Mouse (Mus musculus) CH12.LX (cell line): ENCODE data around the gene Ppp1r13l. TPM values are rescaled to one million over a fixed set of nuclear protein-coding genes. Genes with fewer than 3 reads are reported as not detected.

ENCODE experiments used
- DNase-seq: peaks from one replicate; pipeline ENCODE4 v3.0.0-alpha.2; 2013; ENCODE audit errors: extremely low read depth
- H3K27ac ChIP-seq: 2 replicates; pipeline ENCODE4 v1.5.1; 2012; ENCODE audit warnings: low read depth, mild to moderate bottlenecking, control low read depth, moderate library complexity; ENCODE audit not compliant: insufficient read depth
- H3K27me3 ChIP-seq: replicated peaks from 2 replicates; pipeline ENCODE3; 2012; ENCODE audit warnings: inconsistent platforms
- H3K36me3 ChIP-seq, 2 experiments: replicated peaks in 1 of 2; 2 replicates each; pipeline versions ENCODE3 to v1.6.1; 2012; ENCODE audit warnings: inconsistent platforms in 1 of 2, low read length in 1 of 2, mild to moderate bottlenecking in 1 of 2, mixed read lengths in 1 of 2, moderate library complexity in 1 of 2; ENCODE audit not compliant: control insufficient read depth in 1 of 2, insufficient read depth in 1 of 2
- H3K4me1 ChIP-seq, 2 experiments: 2 replicates each; pipeline ENCODE4 v1.6.1; 2012; ENCODE audit warnings: inconsistent platforms in 1 of 2, moderate library complexity in 1 of 2; ENCODE audit not compliant: insufficient read depth in 2 of 2, control insufficient read depth in 1 of 2
- H3K4me2 ChIP-seq: 2 replicates; pipeline ENCODE4 v1.6.1; 2012; ENCODE audit warnings: low read depth, mild to moderate bottlenecking, control low read depth; ENCODE audit not compliant: poor library complexity, insufficient read depth, severe bottlenecking
- H3K4me3 ChIP-seq, 3 experiments: fragments of 150-350 bp in 1 of 3; sonication (generic) in 1 of 3; replicated peaks in 1 of 3; 2 replicates each; pipeline versions ENCODE3 to v1.5.1; 2011 to 2012; ENCODE audit warnings: low read depth in 2 of 3, low read length in 2 of 3, mild to moderate bottlenecking in 2 of 3, moderate library complexity in 2 of 3, control low read depth in 1 of 3, improper control_type of control experiment in 1 of 3, inconsistent platforms in 1 of 3, mixed read lengths in 1 of 3; ENCODE audit not compliant: poor library complexity in 1 of 3
- H3K79me2 ChIP-seq: replicated peaks from 2 replicates; pipeline ENCODE4 v1.6.1; 2012; ENCODE audit warnings: mild to moderate bottlenecking, moderate library complexity; ENCODE audit not compliant: control insufficient read depth, poor library complexity, insufficient read depth, severe bottlenecking; ENCODE audit errors: extremely low read depth
- H3K9ac ChIP-seq: 2 replicates; pipeline ENCODE4 v1.6.1; 2012; ENCODE audit warnings: low read depth, mild to moderate bottlenecking, control low read depth, moderate library complexity; ENCODE audit not compliant: insufficient read depth
- H3K9me3 ChIP-seq: replicated peaks from 2 replicates; pipeline ENCODE3; 2012; ENCODE audit warnings: low read length, inconsistent platforms, mixed read lengths
- HCFC1 ChIP-seq: IDR thresholded peaks from 2 replicates; pipeline ENCODE4 v1.6.1; 2012; ENCODE audit warnings: low read depth, mild to moderate bottlenecking, inconsistent platforms, low read length, improper control_type of control experiment
- IRF4 ChIP-seq: IDR thresholded peaks from 2 replicates; pipeline ENCODE4 v1.6.1; 2014; ENCODE audit warnings: low read depth, mild to moderate bottlenecking, inconsistent platforms, low read length, improper control_type of control experiment
- MEF2A ChIP-seq: IDR thresholded peaks from 2 replicates; pipeline ENCODE4 v1.6.1; 2014; ENCODE audit warnings: low read depth, mild to moderate bottlenecking, inconsistent platforms, low read length, improper control_type of control experiment, borderline replicate concordance
- NELFE ChIP-seq: IDR thresholded peaks from 2 replicates; pipeline ENCODE4 v1.6.1; 2011; ENCODE audit warnings: low read depth, low read length, improper control_type of control experiment
- ZC3H11A ChIP-seq: IDR thresholded peaks from 2 replicates; pipeline ENCODE4 v1.6.1; 2012; ENCODE audit warnings: low read depth, mild to moderate bottlenecking, inconsistent platforms, low read length, improper control_type of control experiment
- ZNF384 ChIP-seq: IDR thresholded peaks from 2 replicates; pipeline ENCODE4 v1.6.1; 2012; ENCODE audit warnings: low read depth, low read length, improper control_type of control experiment, inconsistent platforms
- dilution Hi-C: fragments of 300-500 bp; cut with MboI; formaldehyde crosslinking; loops from 2 replicates; pipeline ENCODE4 v1.14.3; 2020; ENCODE audit warnings: low sequenced_read_pairs; ENCODE audit not compliant: extremely low pct_unique_long_range_greater_than_20kb, extremely low pct_ligation_motif_present
- in situ Hi-C: fragments of 300-500 bp; cut with MboI; formaldehyde crosslinking; loops from 3 replicates; pipeline ENCODE4 v1.14.3; 2019; ENCODE audit warnings: low sequenced_read_pairs, low pct_ligation_motif_present, low pct_unique_long_range_greater_than_20kb, mixed read lengths
- polyA plus RNA-seq: library from polyadenylated mRNA; unstranded; fragments of >175 nt; gene quantifications from 2 replicates; pipeline ENCODE4 v1.2.1, GENCODE M21; 2012; ENCODE audit warnings: low read depth; ENCODE audit not compliant: insufficient read length
- total RNA-seq, 2 experiments: library from RNA; depleted of rRNA; stranded (reverse); fragments of 300-350 nt in 1 of 2; fragments of >200 nt in 1 of 2; gene quantifications; 2 replicates each; pipeline ENCODE4 v1.2.3; 2012 to 2014

Ppp1r13l gene
- total and polyA plus RNA-seq, 3 experiments = 0.11 to 1.3 (median 0.68) TPM

- Histone ChIP-seq H3K9me3 (no peaks in the 10 kb centered on the region), H3K79me2 (no peaks in the 10 kb centered on the region), H3K4me2 (no peak overlapping the region), H3K36me3 (peaks cover 18 to 33% of the 10 kb centered on the region in 2 experiments), H3K4me1 (peaks cover 3 to 19% of the 10 kb centered on the region in 2 experiments), H3K4me3 (no peak overlapping the region), H3K9ac (no peak overlapping the region), H3K27me3 (peaks cover 26% of the 10 kb centered on the region), H3K27ac (no peak overlapping the region)
- TF ChIP-seq NELFE (no peak), MEF2A (no peak)
- dilution Hi-C loops = no loop called here
- in situ Hi-C loops = loop anchor here (25.0 kb wide), 2 partner anchors 139 to 439 kb away; partner anchors contain the start of genes Ceacam16, Gm19345 and Ppp1r37
- DNase-seq = no peak
Observed at GRCm38 (mm10) chr7:19423083-19423482, 63.5 kb downstream of the Ppp1r13l start.

GRCm38 (mm10) chr7:19424051-19424450 lies 64.5 kb downstream of the Ppp1r13l start:
- TF ChIP-seq IRF4 (0 out of 2 replicates have a peak, but pooled peaks have one; percentile 25), ZNF384 (0 out of 2 replicates have a peak, but pooled peaks have one; percentile 45), ZC3H11A (no peak)
- Histone ChIP-seq H3K79me2 (no peaks in the 10 kb centered on the region), H3K27me3 (peaks cover 22% of the 10 kb centered on the region), H3K4me2 (no peak overlapping the region), H3K27ac (no peak overlapping the region), H3K4me3 (no peak overlapping the region), H3K4me1 (peaks cover 3 to 19% of the 10 kb centered on the region in 2 experiments), H3K9me3 (no peaks in the 10 kb centered on the region), H3K9ac (no peak overlapping the region), H3K36me3 (peaks cover 27 to 42% of the 10 kb centered on the region in 2 experiments)
- dilution Hi-C loops (no loop called here), in situ Hi-C loops (loop anchor here (25.0 kb wide), 2 partner anchors 138 to 438 kb away; partner anchors contain the start of genes Ceacam16, Gm19345 and Ppp1r37)
- DNase-seq = no peak

GRCm38 (mm10) chr7:19426349-19426748 lies 66.8 kb downstream of the Ppp1r13l start:
- Histone ChIP-seq H3K27me3 (peaks cover 7% of the 10 kb centered on the region), H3K4me1 (peaks cover 0 to 10% of the 10 kb centered on the region in 2 experiments; a peak in 2 of 4 replicates), H3K4me2 (no peak overlapping the region), H3K9me3 (no peaks in the 10 kb centered on the region), H3K9ac (no peak overlapping the region), H3K79me2 (no peaks in the 10 kb centered on the region), H3K27ac (no peak overlapping the region), H3K4me3 (no peak overlapping the region), H3K36me3 (peaks cover 44 to 65% of the 10 kb centered on the region in 2 experiments)
- in situ Hi-C loops (no loop called here), dilution Hi-C loops (no loop called here)
- DNase-seq = no peak
- TF ChIP-seq ZNF384 = no peak
- peak; percentile 65 for TF ChIP-seq HCFC1
